Mouse (Mus musculus) bone marrow macrophage, adult 2 months (primary cell): ENCODE measurements at regions not wholly inside any gene's neighbourhood (a gene's known extent, or its start where the extent isn't known, plus 50 kb on each side); places are given as distances from the start of the nearest gene placed in this dataset.

Experiments
- CTCF ChIP-seq: IDR thresholded peaks from 2 replicates; pipeline ENCODE4 v1.5.1; 2012; ENCODE audit warnings: low read depth, mild to moderate bottlenecking, low read length, moderate library complexity
- POLR2A ChIP-seq: IDR thresholded peaks from 2 replicates; pipeline ENCODE4 v1.6.1; 2012; ENCODE audit warnings: mild to moderate bottlenecking, low read depth, low read length, borderline replicate concordance

DNA sequence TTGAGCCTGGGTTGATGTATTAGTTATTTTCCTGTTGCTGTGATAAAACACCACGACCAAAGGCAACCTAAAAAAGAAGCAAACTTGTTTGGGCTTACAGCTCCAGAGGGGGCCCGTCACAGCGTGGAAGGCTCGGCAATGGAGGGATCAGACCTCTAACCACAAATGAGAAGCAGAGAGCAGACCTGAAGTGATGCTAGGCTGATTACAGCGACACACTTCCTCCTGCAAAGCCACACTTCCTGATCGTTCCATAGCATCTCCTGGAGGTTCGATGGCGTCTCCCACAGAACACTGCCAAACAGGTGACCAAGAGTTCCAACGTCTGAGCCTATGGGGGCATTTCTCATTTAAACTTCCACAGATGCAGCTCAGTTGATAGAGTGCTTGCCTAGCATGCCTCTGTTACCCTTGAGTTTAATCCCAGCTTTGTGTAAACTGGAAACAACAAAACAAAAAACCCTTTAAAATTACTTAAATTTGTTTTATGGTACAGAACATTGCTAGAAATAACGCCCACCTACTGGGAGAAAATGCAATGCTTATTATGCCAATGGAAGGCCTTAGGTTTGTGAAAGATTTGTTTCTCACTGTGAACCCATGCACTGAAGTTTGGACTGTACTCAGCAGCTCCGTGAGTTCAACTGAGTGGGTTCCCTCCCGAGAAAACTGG, 87.2 kb upstream of the Xpo1 start:
- TF ChIP-seq CTCF (no peak), POLR2A (no peak)
